Mouse (Mus musculus) neutrophil, adult 59 days (primary cell): ENCODE results near the gene Krtap4-6. TPM values are rescaled to one million over a fixed set of nuclear protein-coding genes. Genes with fewer than 3 reads are reported as not detected.

Experiments used
- total RNA-seq, 2 experiments: library from RNA; stranded (reverse); gene quantifications; 1 replicate in 1 of 2; 2 replicates in 1 of 2; pipeline ENCODE4 v1.2.4; 2023

The Krtap4-6 gene
- not detected for total RNA-seq

GRCm38 (mm10) chr11:99665860-99666259, at the start of gene Krtap4-6:
Krtap4-6 (minus strand) TSS chr11:99665960.

GRCm38 (mm10) chr11:99690463-99690862, 24.7 kb upstream of the Krtap4-6 start, which contains the start of gene Gm14190:
Gm14190 (minus strand) TSS chr11:99690740.

GRCm38 (mm10) chr11:99658467-99659010, 7.2 kb downstream of the Krtap4-6 start, which contains the start of gene Gm11563:
Gm11563 (minus strand) TSS chr11:99658960.

GRCm38 (mm10) chr11:99650136-99650535, 15.6 kb downstream of the Krtap4-6 start, which contains the start of gene Gm11555:
Gm11555 (minus strand) TSS chr11:99650236.

GRCm38 (mm10) chr11:99643635-99644139, 22.1 kb downstream of the Krtap4-6 start, which contains the start of gene Krtap4-7:
Krtap4-7 (minus strand) TSS chr11:99644089.

GRCm38 (mm10) chr11:99634653-99635134, 31.1 kb downstream of the Krtap4-6 start, which contains the start of gene Krtap4-2:
Krtap4-2 (minus strand) TSS chr11:99635084.

GRCm38 (mm10) chr11:99628138-99628537, 37.6 kb downstream of the Krtap4-6 start, which contains the start of gene Krtap4-1:
Krtap4-1 (minus strand) TSS chr11:99628238.

GRCm38 (mm10) chr11:99620335-99620734, 45.4 kb downstream of the Krtap4-6 start, which contains the start of gene Gm11562:
Gm11562 (minus strand) TSS chr11:99620435.

Other genes with a start within 250 kb of the Krtap4-6 start
- gene Krt12, start 243.7 kb downstream of the Krtap4-6 start, total RNA-seq = not detected
- not detected for gene Krt20, start 227.8 kb downstream of the Krtap4-6 start, total RNA-seq
- not detected for gene Krt23, start 172.8 kb downstream of the Krtap4-6 start, total RNA-seq
- gene Krt39, start 144.6 kb downstream of the Krtap4-6 start, total RNA-seq = not detected
- not detected for gene Krt40, start 122.8 kb downstream of the Krtap4-6 start, total RNA-seq
- not detected for gene Krtap3-3, start 115.1 kb downstream of the Krtap4-6 start, total RNA-seq
- gene Krtap3-2, start 109.1 kb downstream of the Krtap4-6 start, total RNA-seq = not detected
- gene Gm11939, start 106.5 kb downstream of the Krtap4-6 start, total RNA-seq = not detected
- not detected for gene Krtap3-1, start 99.3 kb downstream of the Krtap4-6 start, total RNA-seq
- not detected for gene Krtap1-5, start 84.9 kb downstream of the Krtap4-6 start, total RNA-seq
- not detected for gene Krtap1-4, start 82.3 kb downstream of the Krtap4-6 start, total RNA-seq
- not detected for gene Krtap1-3, start 74.6 kb downstream of the Krtap4-6 start, total RNA-seq
- not detected for gene Krtap9-3, start 67.9 kb downstream of the Krtap4-6 start, total RNA-seq
- gene Gm11938, start 62.7 kb downstream of the Krtap4-6 start, total RNA-seq = not detected
- not detected for gene Gm11937, start 55.8 kb downstream of the Krtap4-6 start, total RNA-seq
- not detected for gene Krtap2-4, start 51.1 kb downstream of the Krtap4-6 start, total RNA-seq
- not detected for gene Gm11562, start 45.5 kb downstream of the Krtap4-6 start, total RNA-seq
- gene Krtap4-1, start 37.7 kb downstream of the Krtap4-6 start, total RNA-seq = not detected
- not detected for gene Krtap4-2, start 30.9 kb downstream of the Krtap4-6 start, total RNA-seq
- not detected for gene Krtap4-7, start 21.9 kb downstream of the Krtap4-6 start, total RNA-seq
- gene Gm11555, start 15.7 kb downstream of the Krtap4-6 start, total RNA-seq = not detected
- not detected for gene Gm11563, start 7.0 kb downstream of the Krtap4-6 start, total RNA-seq
- not detected for gene Gm14190, start 24.8 kb upstream of the Krtap4-6 start, total RNA-seq
- gene Gm14180, start 68.3 kb upstream of the Krtap4-6 start, total RNA-seq = not detected
- not detected for gene Gm11595, start 107.0 kb upstream of the Krtap4-6 start, total RNA-seq
- not detected for gene Krtap4-8, start 114.7 kb upstream of the Krtap4-6 start, total RNA-seq
- gene Krtap4-9, start 119.2 kb upstream of the Krtap4-6 start, total RNA-seq = not detected
- not detected for gene Gm11596, start 127.5 kb upstream of the Krtap4-6 start, total RNA-seq
- not detected for gene Gm11569, start 133.0 kb upstream of the Krtap4-6 start, total RNA-seq
- not detected for gene Gm11554, start 138.5 kb upstream of the Krtap4-6 start, total RNA-seq
- not detected for gene Krtap4-13, start 143.9 kb upstream of the Krtap4-6 start, total RNA-seq
- not detected for gene Gm11564, start 149.7 kb upstream of the Krtap4-6 start, total RNA-seq
- not detected for gene 2300003K06Rik, start 172.1 kb upstream of the Krtap4-6 start, total RNA-seq
- not detected for gene Krtap4-16, start 185.6 kb upstream of the Krtap4-6 start, total RNA-seq
- gene Gm11568, start 192.0 kb upstream of the Krtap4-6 start, total RNA-seq = not detected
- not detected for gene Gm11559, start 198.5 kb upstream of the Krtap4-6 start, total RNA-seq
- not detected for gene Krtap9-1, start 207.4 kb upstream of the Krtap4-6 start, total RNA-seq
- gene Gm11567, start 213.2 kb upstream of the Krtap4-6 start, total RNA-seq = not detected
- not detected for gene Krtap31-1, start 242.0 kb upstream of the Krtap4-6 start, total RNA-seq
- gene Gm11565, start 248.8 kb upstream of the Krtap4-6 start, total RNA-seq = not detected